Mouse (Mus musculus): Measurements from ENCODE around the gene Polr3gl.

Gene Polr3gl

GRCm38 (mm10) chr3:96555041-96555596 lies 38.9 kb downstream of the Polr3gl start:
- peak; percentile 88 to 92 for DNase-seq

- peak in 1 of 2 experiments; percentile 63 for DNase-seq
Measured at GRCm38 (mm10) chr3:96554251-96554650, 39.7 kb downstream of the Polr3gl start.

GRCm38 (mm10) chr3:96553601-96554000 lies 40.4 kb downstream of the Polr3gl start:
- no peak for DNase-seq

GRCm38 (mm10) chr3:96551890-96552289 lies 42.1 kb downstream of the Polr3gl start:
- DNase-seq: no peak

GRCm38 (mm10) chr3:96551203-96551602 lies 42.8 kb downstream of the Polr3gl start:
- DNase-seq: peak; percentile 79 to 84

- no peak for DNase-seq
Measured at GRCm38 (mm10) chr3:96549346-96549745, 44.6 kb downstream of the Polr3gl start.

- no peak for DNase-seq
Measured at GRCm38 (mm10) chr3:96548824-96549223, 45.2 kb downstream of the Polr3gl start.

GRCm38 (mm10) chr3:96547389-96547960 lies 46.5 kb downstream of the Polr3gl start:
- DNase-seq: peak; percentile 79 to 88

GRCm38 (mm10) chr3:96546880-96547279 lies 47.1 kb downstream of the Polr3gl start:
- no peak for DNase-seq

- DNase-seq: no peak
Measured at GRCm38 (mm10) chr3:96545565-96545964, 48.4 kb downstream of the Polr3gl start.

GRCm38 (mm10) chr3:96543345-96543744 lies 50.6 kb downstream of the Polr3gl start:
- no peak for DNase-seq

GRCm38 (mm10) chr3:96542554-96542953 lies 51.4 kb downstream of the Polr3gl start:
- no peak for DNase-seq

- DNase-seq: no peak
Measured at GRCm38 (mm10) chr3:96541328-96542078, 52.5 kb downstream of the Polr3gl start.

- DNase-seq: no peak
Measured at GRCm38 (mm10) chr3:96540740-96541139, 53.2 kb downstream of the Polr3gl start.

- DNase-seq: no peak
Measured at GRCm38 (mm10) chr3:96539316-96539715, 54.7 kb downstream of the Polr3gl start.

GRCm38 (mm10) chr3:96534300-96534699 lies 59.7 kb downstream of the Polr3gl start:
- no peak for DNase-seq

- no peak for DNase-seq
Measured at GRCm38 (mm10) chr3:96532050-96532449, 61.9 kb downstream of the Polr3gl start.

GRCm38 (mm10) chr3:96528506-96528905 lies 65.5 kb downstream of the Polr3gl start:
- DNase-seq: no peak

Measured in kidney, postnatal 25 days (tissue).